Mouse (Mus musculus) right cerebral cortex, adult 2 months (tissue): ENCODE measurements around the gene Fam234a.
"Not testable (repeated sequence)": the region's sequence is repeated elsewhere in the genome, so short reads cannot be mapped to it uniquely, and the experiment has no call there.

Source experiments
- DNase-seq, 2 experiments: peaks; one replicate each; pipeline ENCODE4 v3.0.0; 2021 to 2022; ENCODE audit warnings: low spot score in 2 of 2

Fam234a gene

GRCm38 (mm10) chr17:26244101-26244841, at the start of gene Fam234a:
Gene Fam234a, minus strand, starts transcription at chr17:26244242.
- DNase-seq = peak; percentile 90 to 94

- DNase-seq = no peak
Observed at GRCm38 (mm10) chr17:26289475-26289874, 45.4 kb upstream of the Fam234a start.

GRCm38 (mm10) chr17:26286199-26286955, 42.3 kb upstream of the Fam234a start:
- no peak for DNase-seq

- peak; percentile 49 to 50 for DNase-seq
Observed at GRCm38 (mm10) chr17:26276711-26277110, 32.7 kb upstream of the Fam234a start.

GRCm38 (mm10) chr17:26275933-26276332, 31.9 kb upstream of the Fam234a start:
- DNase-seq = no peak

GRCm38 (mm10) chr17:26272586-26272985, 28.5 kb upstream of the Fam234a start:
- no peak for DNase-seq

GRCm38 (mm10) chr17:26269577-26269976, 25.5 kb upstream of the Fam234a start:
- not testable (repeated sequence) for DNase-seq

- DNase-seq = no peak
Observed at GRCm38 (mm10) chr17:26268851-26269250, 24.8 kb upstream of the Fam234a start.

GRCm38 (mm10) chr17:26262384-26262783, 18.3 kb upstream of the Fam234a start:
- DNase-seq = no peak

- DNase-seq = no peak
Observed at GRCm38 (mm10) chr17:26261826-26262225, 17.8 kb upstream of the Fam234a start.

- DNase-seq = no peak
Observed at GRCm38 (mm10) chr17:26255313-26255712, 11.3 kb upstream of the Fam234a start.

- no peak for DNase-seq
Observed at GRCm38 (mm10) chr17:26253399-26253798, 9.4 kb upstream of the Fam234a start.

- peak; percentile 97 to 98 for DNase-seq
Observed at GRCm38 (mm10) chr17:26252539-26253251, 8.7 kb upstream of the Fam234a start, which contains the start of gene Luc7l. Gene Luc7l, plus strand, starts transcription at chr17:26252896.

GRCm38 (mm10) chr17:26251886-26252538, 8.0 kb upstream of the Fam234a start:
- DNase-seq = no peak

GRCm38 (mm10) chr17:26243471-26244100, 456 bp downstream of the Fam234a start:
- peak in 1 of 2 experiments; percentile 55 for DNase-seq

GRCm38 (mm10) chr17:26240990-26241389, 3.1 kb downstream of the Fam234a start:
- no peak for DNase-seq

- no peak for DNase-seq
Observed at GRCm38 (mm10) chr17:26240120-26240790, 3.8 kb downstream of the Fam234a start.

GRCm38 (mm10) chr17:26239551-26239950, 4.5 kb downstream of the Fam234a start:
- DNase-seq = no peak

GRCm38 (mm10) chr17:26237667-26238066, 6.4 kb downstream of the Fam234a start:
- DNase-seq = no peak

- DNase-seq = no peak
Observed at GRCm38 (mm10) chr17:26235077-26235815, 8.8 kb downstream of the Fam234a start.
